Mouse (Mus musculus): ENCODE data around the gene BC016579.

The BC016579 gene

GRCm38 (mm10) chr16:45643944-45644343, 9.9 kb downstream of the BC016579 start:
- DNase-seq (ENCODE audit: low spot score in 2 of 2): no peak

GRCm38 (mm10) chr16:45641301-45641700, 12.6 kb downstream of the BC016579 start:
- DNase-seq (ENCODE audit: low spot score in 2 of 2): no peak

GRCm38 (mm10) chr16:45640070-45640762, 13.7 kb downstream of the BC016579 start:
- DNase-seq (ENCODE audit: low spot score in 2 of 2): no peak

- no peak for DNase-seq (ENCODE audit: low spot score in 2 of 2)
Measured at GRCm38 (mm10) chr16:45635826-45636225, 18.0 kb downstream of the BC016579 start.

GRCm38 (mm10) chr16:45632420-45632819, 21.4 kb downstream of the BC016579 start:
- no peak for DNase-seq (ENCODE audit: low spot score in 2 of 2)

GRCm38 (mm10) chr16:45630347-45630960, 23.4 kb downstream of the BC016579 start:
- peak in 1 of 2 experiments; percentile 50 for DNase-seq (ENCODE audit: low spot score in 2 of 2)

- no peak for DNase-seq (ENCODE audit: low spot score in 2 of 2)
Measured at GRCm38 (mm10) chr16:45629497-45630105, 24.3 kb downstream of the BC016579 start.

GRCm38 (mm10) chr16:45625342-45625741, 28.5 kb downstream of the BC016579 start:
- no peak for DNase-seq (ENCODE audit: low spot score in 2 of 2)

DNA sequence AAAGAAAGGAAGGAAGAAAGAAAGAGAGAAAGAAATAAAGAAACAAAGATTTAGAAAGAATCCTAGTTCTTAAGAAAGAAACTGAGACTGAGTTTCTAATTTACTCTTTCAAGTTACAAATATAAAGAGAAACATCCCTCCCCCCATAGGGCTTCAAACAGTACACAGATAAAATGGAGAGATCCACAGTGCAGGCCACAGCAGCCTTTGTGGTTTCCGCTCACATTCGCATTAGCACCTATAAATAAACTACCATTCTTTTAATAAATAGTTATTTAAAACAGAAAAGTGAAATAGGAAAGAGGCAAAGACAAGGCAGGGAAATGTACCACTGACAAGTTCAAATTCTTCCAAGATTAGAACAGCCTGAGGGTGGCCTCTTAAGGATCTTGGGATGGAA, 29.1 kb downstream of the BC016579 start:
- DNase-seq (ENCODE audit: low spot score in 2 of 2): no peak

DNA sequence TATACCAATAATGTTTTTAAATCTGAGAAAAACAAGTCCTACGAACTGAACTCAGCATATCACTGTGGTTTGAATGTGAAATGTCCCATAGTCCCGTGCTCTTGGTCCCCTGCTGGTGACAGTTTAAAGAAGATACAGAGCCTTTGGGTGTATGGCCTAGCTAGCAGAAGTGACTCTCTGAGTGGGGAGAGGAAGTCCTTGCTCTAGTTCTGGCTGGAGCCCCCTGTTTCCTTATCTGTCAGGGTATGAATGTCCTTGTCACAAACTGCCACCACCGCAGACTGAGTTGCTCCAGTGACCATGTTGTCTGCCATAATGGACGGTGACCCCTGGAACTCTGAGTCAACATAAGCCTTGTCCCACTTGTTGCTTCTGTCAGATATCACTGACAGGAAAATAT, 30.6 kb downstream of the BC016579 start:
- DNase-seq (ENCODE audit: low spot score in 2 of 2): no peak

- no peak for DNase-seq (ENCODE audit: low spot score in 2 of 2)
Measured at GRCm38 (mm10) chr16:45619751-45620375, 34.0 kb downstream of the BC016579 start.

- DNase-seq (ENCODE audit: low spot score in 2 of 2): no peak
Measured at GRCm38 (mm10) chr16:45615944-45616343, 37.9 kb downstream of the BC016579 start.

GRCm38 (mm10) chr16:45613247-45613646, 40.6 kb downstream of the BC016579 start:
- DNase-seq (ENCODE audit: low spot score in 2 of 2): no peak

DNA sequence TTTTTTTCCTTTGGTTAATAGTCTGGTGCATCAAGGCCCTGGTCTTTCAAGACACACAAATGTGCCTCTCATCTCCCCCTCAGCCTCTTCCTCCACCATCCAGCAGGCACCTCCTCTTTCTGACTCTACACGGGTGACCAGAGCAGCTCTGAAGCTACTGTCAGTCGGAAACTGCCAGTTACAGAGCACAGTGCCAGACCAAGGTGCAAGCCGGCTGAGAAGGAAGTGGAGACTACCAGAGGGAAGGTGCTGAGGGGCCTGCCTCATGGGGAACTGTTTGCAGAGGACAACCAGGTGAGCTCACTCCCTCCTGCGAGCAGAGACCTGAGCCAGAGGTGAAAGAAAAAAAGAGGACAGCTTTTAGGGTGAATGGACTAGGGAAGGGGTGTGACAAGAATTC, 43.6 kb downstream of the BC016579 start, which contains the start of gene Gcsam:
Gene Gcsam, plus strand, starts transcription at position 114 of the 400 bp plus-strand sequence.
- no peak for DNase-seq (ENCODE audit: low spot score in 2 of 2)

- DNase-seq (ENCODE audit: low spot score in 2 of 2): peak in 1 of 2 experiments; percentile 14
Measured at GRCm38 (mm10) chr16:45609300-45609699, 44.6 kb downstream of the BC016579 start.

DNA sequence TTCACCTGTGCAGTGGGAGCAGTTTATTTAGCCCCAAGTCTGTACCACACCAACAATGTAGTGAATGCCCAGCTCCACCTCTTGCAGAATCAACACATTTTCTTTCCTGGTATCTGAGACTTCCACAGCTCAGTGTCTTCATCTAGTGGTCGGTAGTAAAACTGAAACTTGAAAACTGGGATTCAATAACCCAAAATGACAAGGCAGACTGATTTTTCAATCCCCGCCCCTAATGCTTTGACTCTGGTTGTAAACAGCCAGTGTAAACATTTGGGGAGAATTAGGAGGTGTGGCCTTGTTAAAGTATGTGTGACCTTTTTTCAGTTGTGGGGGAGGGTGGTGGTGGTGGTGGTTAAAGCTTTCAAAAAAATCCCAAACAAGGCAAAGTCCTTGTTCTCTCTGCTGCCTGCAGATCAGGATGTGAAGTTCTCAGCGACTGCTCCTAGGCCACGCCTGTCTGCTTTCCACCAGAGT, 45.4 kb downstream of the BC016579 start:
- no peak for DNase-seq (ENCODE audit: low spot score in 2 of 2)

DNA sequence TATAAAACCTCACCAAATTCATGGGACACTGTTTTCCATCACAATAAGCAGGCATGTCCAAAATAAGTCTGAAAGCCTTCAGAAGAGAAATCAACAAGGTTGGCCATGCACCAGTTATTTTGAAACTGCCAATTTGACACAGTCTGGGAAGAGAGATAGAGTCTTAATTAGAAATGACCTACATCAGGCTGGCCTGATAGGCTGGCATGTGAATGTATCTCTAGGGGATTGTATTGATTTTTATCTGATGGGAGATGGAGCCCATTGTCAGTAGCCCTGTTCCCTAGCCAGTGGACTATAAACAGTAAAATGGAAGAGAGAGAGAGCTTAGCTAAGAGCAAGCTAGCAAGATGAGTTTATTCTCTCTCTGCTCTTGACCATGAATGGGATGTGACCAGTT, 58.4 kb downstream of the BC016579 start:
- no peak for DNase-seq (ENCODE audit: low spot score in 2 of 2)

DNA sequence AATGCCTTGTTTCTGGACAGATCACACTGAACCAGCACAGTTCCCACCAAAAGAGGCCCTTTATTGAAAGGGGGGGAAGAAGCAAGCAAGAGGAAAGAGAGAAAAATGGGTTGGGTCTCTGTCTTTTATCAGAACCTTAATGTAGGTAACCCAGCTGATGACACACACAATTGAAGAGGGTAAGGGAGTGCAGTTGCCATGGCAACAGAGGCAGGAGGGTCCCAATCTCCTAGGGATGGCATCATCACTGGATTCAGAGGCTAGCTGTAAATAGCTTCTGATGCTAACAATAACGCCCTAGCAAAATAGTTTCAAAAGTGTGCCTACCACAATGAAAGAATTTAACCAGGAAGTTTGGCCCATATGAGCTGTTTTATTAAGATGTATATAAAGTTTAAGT, 60.2 kb downstream of the BC016579 start:
- DNase-seq (ENCODE audit: low spot score in 2 of 2): no peak

DNA sequence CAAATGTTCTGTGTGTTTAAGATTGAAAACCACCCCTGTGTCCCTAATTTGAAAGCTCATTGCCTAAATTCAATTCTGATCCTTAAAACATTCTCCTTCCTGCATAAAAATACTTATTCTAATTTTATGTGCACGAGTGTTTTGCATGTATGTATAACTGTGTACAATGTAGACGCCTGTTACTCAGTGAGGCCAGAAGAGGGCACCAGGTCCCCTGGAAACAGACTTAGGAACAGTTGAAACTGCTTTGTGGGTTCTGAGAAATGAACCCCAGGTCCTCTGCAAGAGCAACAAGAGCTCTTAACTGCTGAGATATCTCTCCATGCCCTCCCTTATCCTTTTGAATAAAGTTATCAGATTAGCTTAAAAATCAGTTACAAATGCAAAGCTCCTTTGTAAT, 71.4 kb downstream of the BC016579 start:
- DNase-seq (ENCODE audit: low spot score in 2 of 2): peak in 1 of 2 experiments; percentile 10

- no peak for DNase-seq (ENCODE audit: low spot score in 2 of 2)
Measured at GRCm38 (mm10) chr16:45579883-45580282, 74.0 kb downstream of the BC016579 start.

All from frontal cortex, postnatal 10 days (tissue).